Mouse (Mus musculus) kidney, embryonic 14.5 days (tissue): ENCODE measurements around the gene Gm13420. TPM values are rescaled to one million over a fixed set of nuclear protein-coding genes. Genes with fewer than 3 reads are reported as not detected.

Source experiments
- ATAC-seq: fragments of 200-750 bp; cut with Nextera tagmentation; 2 replicates; pipeline ENCODE4 v1.8.0; 2017; ENCODE audit warnings: moderate number of reproducible peaks, mild to moderate bottlenecking, moderate TSS enrichment, moderate library complexity; ENCODE audit not compliant: low FRiP score, low TSS enrichment
- H3K27ac ChIP-seq: fragments of 300-500 bp; sonication (generic); 2 replicates; pipeline ENCODE4 v1.5.1; 2014; ENCODE audit warnings: low read depth, mild to moderate bottlenecking, low read length, moderate library complexity, mixed read lengths
- H3K27me3 ChIP-seq: fragments of 300-500 bp; sonication (generic); 2 replicates; pipeline ENCODE4 v1.6.1; 2014; ENCODE audit warnings: mild to moderate bottlenecking, low read length; ENCODE audit not compliant: control insufficient read depth, insufficient read depth
- H3K36me3 ChIP-seq: fragments of 300-500 bp; sonication (generic); 2 replicates; pipeline ENCODE4 v1.6.1; 2014; ENCODE audit warnings: low read length, mixed read lengths; ENCODE audit not compliant: control insufficient read depth, insufficient read depth
- H3K4me1 ChIP-seq: fragments of 300-500 bp; sonication (generic); 2 replicates; pipeline ENCODE4 v1.6.1; 2014; ENCODE audit warnings: low read length, mixed read lengths; ENCODE audit not compliant: control insufficient read depth, insufficient read depth
- H3K4me2 ChIP-seq: fragments of 300-500 bp; sonication (generic); replicated peaks from 2 replicates; pipeline ENCODE4 v1.6.1; 2014; ENCODE audit warnings: low read depth, mild to moderate bottlenecking, low read length
- H3K4me3 ChIP-seq: fragments of 300-500 bp; sonication (generic); 2 replicates; pipeline ENCODE4 v1.5.1; 2014; ENCODE audit warnings: mild to moderate bottlenecking, low read length
- H3K9ac ChIP-seq: fragments of 300-500 bp; sonication (generic); 2 replicates; pipeline ENCODE4 v1.6.1; 2014; ENCODE audit warnings: low read depth, mild to moderate bottlenecking, low read length, moderate library complexity
- H3K9me3 ChIP-seq: fragments of 300-500 bp; sonication (generic); 2 replicates; pipeline ENCODE4 v1.6.1; 2016; ENCODE audit warnings: low read length; ENCODE audit not compliant: control insufficient read depth
- WGBS: fragments of 180-500 bp; shearing (Covaris S2); extraction: QIAGEN DNeasy Blood & Tissue Kit; methylation state at CpG from one replicate; pipeline ENCODE4 v1.1.7; 2014; 5-methylcytosine and 5-hydroxymethylcytosine counted together
- polyA plus RNA-seq: library from polyadenylated mRNA; unstranded; fragments of >200 nt; fragmentation: Nextera tagmentation; extraction: Ambion mirVana; gene quantifications from 2 replicates; pipeline ENCODE4 v1.2.1, GENCODE M21; 2014

Gene Gm13420
- polyA plus RNA-seq, 1 experiment from 2014 or later: 1.5 TPM

GRCm38 (mm10) chr2:29744256-29744655, 7.2 kb downstream of the Gm13420 start:
- Histone ChIP-seq H3K27me3 (peaks cover 15% of the 10 kb centered on the region; the same call in 1 of the 2 replicates), H3K4me1 (no peaks in the 10 kb centered on the region), H3K27ac (no peak overlapping the region), H3K9ac (no peak overlapping the region), H3K4me2 (no peak overlapping the region), H3K4me3 (no peak overlapping the region), H3K36me3 (peaks cover 6% of the 10 kb centered on the region; the same call in 1 of the 2 replicates), H3K9me3 (no peaks in the 10 kb centered on the region)
- 77% methylated on average over 6 of the region's 6 CpGs for WGBS
- no peak for ATAC-seq

- H3K27ac ChIP-seq: no peak overlapping the region
- no peaks in the 10 kb centered on the region for H3K4me1 ChIP-seq
- no peak overlapping the region for H3K4me3 ChIP-seq
- peaks cover 30% of the 10 kb centered on the region for H3K36me3 ChIP-seq
- no peaks in the 10 kb centered on the region for H3K9me3 ChIP-seq
- WGBS: 89% methylated on average over 6 of the region's 6 CpGs
- H3K4me2 ChIP-seq: no peak overlapping the region
- H3K9ac ChIP-seq: no peak overlapping the region
- peaks cover 3% of the 10 kb centered on the region; the same call in 1 of the 2 replicates for H3K27me3 ChIP-seq
- no peak for ATAC-seq
These were observed 10.3 kb downstream of the Gm13420 start for GRCm38 (mm10) chr2:29741207-29741606.

GRCm38 (mm10) chr2:29739368-29739767, 12.1 kb downstream of the Gm13420 start:
- no peaks in the 10 kb centered on the region for H3K27me3 ChIP-seq
- H3K4me2 ChIP-seq: no peak overlapping the region
- no peak for ATAC-seq
- WGBS: 72% methylated on average over 5 of the region's 5 CpGs
- no peaks in the 10 kb centered on the region for H3K9me3 ChIP-seq
- H3K4me3 ChIP-seq: no peak overlapping the region
- H3K27ac ChIP-seq: no peak overlapping the region
- H3K4me1 ChIP-seq: no peaks in the 10 kb centered on the region
- H3K36me3 ChIP-seq: peaks cover 44% of the 10 kb centered on the region
- H3K9ac ChIP-seq: no peak overlapping the region

GRCm38 (mm10) chr2:29738799-29739198, 12.7 kb downstream of the Gm13420 start:
- no peak overlapping the region for H3K4me2 ChIP-seq
- H3K9me3 ChIP-seq: no peaks in the 10 kb centered on the region
- no peak overlapping the region for H3K27ac ChIP-seq
- peaks cover 47% of the 10 kb centered on the region for H3K36me3 ChIP-seq
- H3K9ac ChIP-seq: no peak overlapping the region
- no peaks in the 10 kb centered on the region for H3K4me1 ChIP-seq
- ATAC-seq: no peak
- 71% methylated on average over 3 of the region's 4 CpGs for WGBS
- no peak overlapping the region for H3K4me3 ChIP-seq
- H3K27me3 ChIP-seq: no peaks in the 10 kb centered on the region

GRCm38 (mm10) chr2:29737209-29737925, 14.1 kb downstream of the Gm13420 start:
- WGBS: 90% methylated on average over 12 of the region's 12 CpGs
- Histone ChIP-seq H3K9ac (no peak overlapping the region), H3K9me3 (no peaks in the 10 kb centered on the region), H3K36me3 (peaks cover 57% of the 10 kb centered on the region), H3K27ac (no peak overlapping the region), H3K27me3 (no peaks in the 10 kb centered on the region), H3K4me1 (no peaks in the 10 kb centered on the region), H3K4me3 (no peak overlapping the region), H3K4me2 (no peak overlapping the region)
- ATAC-seq: no peak

- Histone ChIP-seq H3K4me3 (no peak overlapping the region), H3K27ac (no peak overlapping the region), H3K27me3 (no peaks in the 10 kb centered on the region), H3K4me2 (no peak overlapping the region), H3K36me3 (peaks cover 62% of the 10 kb centered on the region), H3K9ac (no peak overlapping the region), H3K9me3 (no peaks in the 10 kb centered on the region), H3K4me1 (no peaks in the 10 kb centered on the region)
- 89% methylated on average over 12 of the region's 12 CpGs for WGBS
- ATAC-seq: no peak
These were observed 15.8 kb downstream of the Gm13420 start for GRCm38 (mm10) chr2:29735708-29736107.

GRCm38 (mm10) chr2:29733348-29733747, 18.1 kb downstream of the Gm13420 start:
- Histone ChIP-seq H3K4me2 (no peak overlapping the region), H3K27ac (no peak overlapping the region), H3K27me3 (no peaks in the 10 kb centered on the region), H3K4me3 (no peak overlapping the region), H3K9ac (no peak overlapping the region), H3K4me1 (no peaks in the 10 kb centered on the region), H3K9me3 (no peaks in the 10 kb centered on the region), H3K36me3 (peaks cover 74% of the 10 kb centered on the region)
- 96% methylated on average over 5 of the region's 5 CpGs for WGBS
- ATAC-seq: no peak

GRCm38 (mm10) chr2:29732559-29732958, 18.9 kb downstream of the Gm13420 start:
- WGBS: 92% methylated on average over 10 of the region's 10 CpGs
- no peaks in the 10 kb centered on the region for H3K27me3 ChIP-seq
- H3K27ac ChIP-seq: no peak overlapping the region
- ATAC-seq: no peak
- H3K4me2 ChIP-seq: no peak overlapping the region
- no peak overlapping the region for H3K9ac ChIP-seq
- no peaks in the 10 kb centered on the region for H3K4me1 ChIP-seq
- no peaks in the 10 kb centered on the region for H3K9me3 ChIP-seq
- no peak overlapping the region for H3K4me3 ChIP-seq
- peaks cover 73% of the 10 kb centered on the region for H3K36me3 ChIP-seq

- H3K4me3 ChIP-seq: no peak overlapping the region
- no peak overlapping the region for H3K27ac ChIP-seq
- H3K9me3 ChIP-seq: no peaks in the 10 kb centered on the region
- ATAC-seq: no peak
- no peak overlapping the region for H3K4me2 ChIP-seq
- no peaks in the 10 kb centered on the region for H3K4me1 ChIP-seq
- H3K36me3 ChIP-seq: peaks cover 70% of the 10 kb centered on the region
- H3K27me3 ChIP-seq: no peaks in the 10 kb centered on the region
- no peak overlapping the region for H3K9ac ChIP-seq
- WGBS: 57% methylated on average over 3 of the region's 3 CpGs
These were observed 19.9 kb downstream of the Gm13420 start for GRCm38 (mm10) chr2:29731545-29731944.
